Comparison of ENCODE assay signal across 8 mouse cellular contexts in genomic region chr4:154390333-154391080, GRCm38 (mm10). TPM values are rescaled to one million over a fixed set of nuclear protein-coding genes. Genes with fewer than 3 reads are reported as not detected.
DNase-seq lines count a peak whose midpoint lies in the region; ATAC-seq and TF ChIP-seq lines count a peak whose summit lies in the region.

No protein-coding gene starts in this region.

- peaks cover 7% of the 10 kb centered on the region; the same call in 1 of the 2 replicates for H3K27me3 ChIP-seq in kidney, embryonic 14.5 days (ENCODE audit: control insufficient read depth, insufficient read depth, low read length)
- 0 out of 2 replicates have a peak, but pooled peaks cover 2% of the 10 kb centered on the region for H3K27me3 ChIP-seq in hindbrain, embryonic 11.5 days (ENCODE audit: control insufficient read depth, insufficient read depth, low read length)
- no peaks in the 10 kb centered on the region for H3K27me3 ChIP-seq in limb, embryonic 14.5 days (ENCODE audit: control insufficient read depth, insufficient read depth, low read length)
- H3K27me3 ChIP-seq in stomach, embryonic 16.5 days (ENCODE audit: control insufficient read depth, insufficient read depth, low read length), result no peaks in the 10 kb centered on the region

- H3K9ac ChIP-seq in kidney, embryonic 14.5 days (ENCODE audit: low read depth, low read length), result peak overlapping the region; percentile 20; the same call in 1 of the 2 replicates
- H3K9ac ChIP-seq in hindbrain, embryonic 11.5 days (ENCODE audit: low read depth, low read length), result peak overlapping the region; percentile 31; the same call in 1 of the 2 replicates
- H3K9ac ChIP-seq in limb, embryonic 14.5 days (ENCODE audit: low read depth, low read length, severe bottlenecking), result no peak overlapping the region
- peak overlapping the region; percentile 58 for H3K9ac ChIP-seq in stomach, embryonic 16.5 days (ENCODE audit: low read length)

- intact Hi-C loops in gastrocnemius, postnatal 14 days (cut with DNase I; ENCODE audit: low total_unique reads), result no loop called here

- H3K27ac ChIP-seq in kidney, embryonic 14.5 days (ENCODE audit: low read depth, low read length), result peak overlapping the region; percentile 78
- H3K27ac ChIP-seq in hindbrain, embryonic 11.5 days (ENCODE audit: low read depth, low read length), result peak overlapping the region; percentile 83
- H3K27ac ChIP-seq in limb, embryonic 14.5 days (replicated peaks; ENCODE audit: low read depth, low read length), result peak overlapping the region; percentile 33; the same call in 1 of the 2 replicates
- H3K27ac ChIP-seq in stomach, embryonic 16.5 days (ENCODE audit: low read length), result peak overlapping the region; percentile 36; the same call in 1 of the 2 replicates

- H3K9me3 ChIP-seq in kidney, embryonic 14.5 days (ENCODE audit: control insufficient read depth, low read length), result no peaks in the 10 kb centered on the region
- H3K9me3 ChIP-seq in hindbrain, embryonic 11.5 days (ENCODE audit: control insufficient read depth, low read length), result no peaks in the 10 kb centered on the region
- no peaks in the 10 kb centered on the region for H3K9me3 ChIP-seq in limb, embryonic 14.5 days (ENCODE audit: control insufficient read depth, low read length)
- H3K9me3 ChIP-seq in stomach, embryonic 16.5 days (replicated peaks; ENCODE audit: control insufficient read depth, low read length), result no peaks in the 10 kb centered on the region

- WGBS in kidney, embryonic 14.5 days, result 4% methylated on average over 20 of the region's 20 CpGs
- WGBS in hindbrain, embryonic 11.5 days, result 7% methylated on average over 20 of the region's 20 CpGs
- WGBS in limb, embryonic 14.5 days, result 9% methylated on average over 20 of the region's 20 CpGs
- 10% methylated on average over 20 of the region's 20 CpGs for WGBS in stomach, embryonic 16.5 days

- H3K4me3 ChIP-seq in kidney, embryonic 14.5 days (ENCODE audit: low read length), result no peak overlapping the region
- H3K4me3 ChIP-seq in hindbrain, embryonic 11.5 days (ENCODE audit: low read depth, low read length), result no peak overlapping the region
- H3K4me3 ChIP-seq in limb, embryonic 14.5 days (replicated peaks; ENCODE audit: low read length), result no peak overlapping the region
- H3K4me3 ChIP-seq in stomach, embryonic 16.5 days (replicated peaks; ENCODE audit: low read length), result no peak overlapping the region

- peaks cover 50% of the 10 kb centered on the region for H3K4me1 ChIP-seq in kidney, embryonic 14.5 days (ENCODE audit: control insufficient read depth, insufficient read depth, low read length)
- peaks cover 21% of the 10 kb centered on the region for H3K4me1 ChIP-seq in hindbrain, embryonic 11.5 days (replicated peaks; ENCODE audit: control insufficient read depth, insufficient read depth, low read length)
- peaks cover 65% of the 10 kb centered on the region for H3K4me1 ChIP-seq in limb, embryonic 14.5 days (ENCODE audit: control insufficient read depth, insufficient read depth, low read length)
- H3K4me1 ChIP-seq in stomach, embryonic 16.5 days (ENCODE audit: control insufficient read depth, insufficient read depth, low read length), result peaks cover 14% of the 10 kb centered on the region

- peak; percentile 30; the same call in 1 of the 2 replicates for ATAC-seq in kidney, embryonic 14.5 days (ENCODE audit: low FRiP score, low TSS enrichment)
- ATAC-seq in hindbrain, embryonic 11.5 days (ENCODE audit: low FRiP score), result peak; percentile 78
- ATAC-seq in limb, embryonic 14.5 days (ENCODE audit: low FRiP score, low read depth), result no peak
- ATAC-seq in stomach, embryonic 16.5 days (ENCODE audit: insufficient read depth, low FRiP score), result peak; percentile 33; the same call in 1 of the 2 replicates

- H3K4me2 ChIP-seq in kidney, embryonic 14.5 days (replicated peaks; ENCODE audit: low read depth, low read length), result peak overlapping the region; percentile 9; the same call in 1 of the 2 replicates
- no peak overlapping the region; the same call in 1 of the 2 replicates for H3K4me2 ChIP-seq in hindbrain, embryonic 11.5 days (replicated peaks; ENCODE audit: low read depth, low read length)
- H3K4me2 ChIP-seq in limb, embryonic 14.5 days (replicated peaks; ENCODE audit: low read depth, low read length, severe bottlenecking), result no peak overlapping the region
- peak overlapping the region; percentile 7; the same call in 1 of the 2 replicates for H3K4me2 ChIP-seq in stomach, embryonic 16.5 days (ENCODE audit: low read depth, low read length)

- no peak for DNase-seq in kidney, adult 9 months
- peak; percentile 86 for DNase-seq in embryo, embryonic 10.5 days (ENCODE audit: low spot score)
- DNase-seq in hindbrain, embryonic 11.5 days (ENCODE audit: low spot score), result peak; percentile 77
- DNase-seq in limb, embryonic 14.5 days (ENCODE audit: low spot score), result peak; percentile 44
- no peak for DNase-seq in gastrocnemius, postnatal 14 days
- DNase-seq in spleen, postnatal 14 days (ENCODE audit: low spot score in 2 of 2), result no peak

- H3K36me3 ChIP-seq in kidney, embryonic 14.5 days (ENCODE audit: control insufficient read depth, insufficient read depth, low read length), result no peaks in the 10 kb centered on the region
- H3K36me3 ChIP-seq in hindbrain, embryonic 11.5 days (ENCODE audit: control insufficient read depth, insufficient read depth, low read length), result no peaks in the 10 kb centered on the region
- no peaks in the 10 kb centered on the region for H3K36me3 ChIP-seq in limb, embryonic 14.5 days (ENCODE audit: control insufficient read depth, insufficient read depth, low read length)
- H3K36me3 ChIP-seq in stomach, embryonic 16.5 days (ENCODE audit: control insufficient read depth, insufficient read depth, low read length), result no peaks in the 10 kb centered on the region

- TF ChIP-seq POLR2A in limb, embryonic 14.5 days (IDR thresholded peaks at IDR 0.05; ENCODE audit: borderline replicate concordance, extremely low read depth, insufficient read depth, insufficient read length), result no peak

RNA-seq across cellular contexts. Expression of gene B230104I21Rik, which starts 54.6 kb away (rescaled TPM):
- polyA plus RNA-seq in kidney, embryonic 14.5 days (2014; fragmentation: Nextera tagmentation; extraction: Ambion mirVana), result not detected in 2 replicates
- polyA plus RNA-seq in hindbrain, embryonic 11.5 days (2014; fragmentation: Nextera tagmentation; extraction: Ambion mirVana), result not detected in 2 replicates
- not detected in 2 replicates for polyA plus RNA-seq in limb, embryonic 14.5 days (2012; rRNA removed)
- polyA plus RNA-seq in limb, embryonic 14.5 days (2014; fragmentation: Nextera tagmentation; extraction: Ambion mirVana), result not detected in 2 replicates
- not detected in 2 replicates for polyA plus RNA-seq in stomach, embryonic 16.5 days (2015; fragmentation: Nextera tagmentation; extraction: Ambion mirVana)
- total RNA-seq in gastrocnemius, postnatal 14 days (2021), result not detected

Comparison
In these comparisons a context has a peak if more than half of its experiments do, and no peak if none do; other contexts are left out.
1. H3K27ac ChIP-seq: peak in every context shown above with its lines; median percentile 83 in hindbrain, embryonic 11.5 days; 78 in kidney, embryonic 14.5 days; 36 in stomach, embryonic 16.5 days; 33 in limb, embryonic 14.5 days.
2. H3K4me2 ChIP-seq: peak in kidney, embryonic 14.5 days (single experiment) and stomach, embryonic 16.5 days (single experiment); none in hindbrain, embryonic 11.5 days (single experiment) and limb, embryonic 14.5 days (single experiment).
3. DNase-seq: peak in embryo, embryonic 10.5 days (single experiment), hindbrain, embryonic 11.5 days (single experiment) and limb, embryonic 14.5 days (single experiment); none in kidney, adult 9 months (single experiment), gastrocnemius, postnatal 14 days (single experiment) and spleen, postnatal 14 days (0 of 2).